Mouse (Mus musculus) liver, embryonic 15.5 days (tissue): ENCODE measurements around the gene Tmem116. TPM values are rescaled to one million over a fixed set of nuclear protein-coding genes. Genes with fewer than 3 reads are reported as not detected.
A peak's percentile ranks its signal among the peaks of the same experiment; 100 is the strongest.

ENCODE experiments used
- ATAC-seq: fragments of 200-750 bp; cut with Nextera tagmentation; 2 replicates; pipeline ENCODE4 v1.8.0; 2017; ENCODE audit warnings: moderate number of reproducible peaks, mild to moderate bottlenecking, moderate library complexity; ENCODE audit not compliant: insufficient read depth
- H3K27ac ChIP-seq: fragments of 300-500 bp; sonication (generic); replicated peaks from 2 replicates; pipeline ENCODE4 v1.5.1; 2015; ENCODE audit warnings: mild to moderate bottlenecking, inconsistent platforms
- H3K27me3 ChIP-seq: fragments of 300-500 bp; sonication (generic); 2 replicates; pipeline ENCODE4 v1.6.1; 2015; ENCODE audit warnings: mild to moderate bottlenecking, inconsistent platforms
- H3K36me3 ChIP-seq: fragments of 300-500 bp; sonication (generic); replicated peaks from 2 replicates; pipeline ENCODE4 v1.6.1; 2015; ENCODE audit warnings: moderate library complexity, mild to moderate bottlenecking, inconsistent platforms
- H3K4me1 ChIP-seq: fragments of 300-500 bp; sonication (generic); replicated peaks from 2 replicates; pipeline ENCODE4 v1.6.1; 2015; ENCODE audit warnings: inconsistent platforms
- H3K4me2 ChIP-seq: fragments of 300-500 bp; sonication (generic); 2 replicates; pipeline ENCODE4 v1.6.1; 2015; ENCODE audit warnings: moderate library complexity, mild to moderate bottlenecking, inconsistent platforms
- H3K4me3 ChIP-seq: fragments of 300-500 bp; sonication (generic); replicated peaks from 2 replicates; pipeline ENCODE4 v1.5.1; 2015; ENCODE audit warnings: mild to moderate bottlenecking, inconsistent platforms
- H3K9ac ChIP-seq: fragments of 300-500 bp; sonication (generic); 2 replicates; pipeline ENCODE4 v1.6.1; 2015; ENCODE audit warnings: moderate library complexity, mild to moderate bottlenecking, inconsistent platforms
- H3K9me3 ChIP-seq: fragments of 300-500 bp; sonication (generic); replicated peaks from 2 replicates; pipeline ENCODE4 v1.6.1; 2016; ENCODE audit warnings: inconsistent platforms
- WGBS: fragments of 180-500 bp; shearing (Covaris S2); methylation state at CpG from one replicate; pipeline ENCODE4 v1.1.7; 2015; ENCODE audit warnings: mixed read lengths; ENCODE audit not compliant: insufficient replicate concordance; 5-methylcytosine and 5-hydroxymethylcytosine counted together
- polyA plus RNA-seq: library from polyadenylated mRNA; unstranded; fragments of >200 nt; fragmentation: Nextera tagmentation; extraction: Ambion mirVana; gene quantifications from 2 replicates; pipeline ENCODE4 v1.2.1, GENCODE M21; 2015

Tmem116 gene
- 0.39 and 0.81 TPM in 2 replicates for polyA plus RNA-seq

- ATAC-seq, result peak; percentile 50
- H3K4me2 ChIP-seq, result peak within 1 kb of the TSS; percentile 96
- H3K4me3 ChIP-seq, result peak within 1 kb of the TSS; percentile 83
- peak within 1 kb of the TSS; percentile 94 for H3K27ac ChIP-seq
- peaks cover 58% of the 10 kb centered on the region for H3K4me1 ChIP-seq
- 0% methylated on average over 17 of the region's 17 CpGs for WGBS
- H3K9me3 ChIP-seq, result no peaks in the 10 kb centered on the region
- H3K36me3 ChIP-seq, result peaks cover 32% of the 10 kb centered on the region
- H3K27me3 ChIP-seq, result no peaks in the 10 kb centered on the region
- peak within 1 kb of the TSS; percentile 98 for H3K9ac ChIP-seq
Measured at GRCm38 (mm10) chr5:121451644-121452025, at the start of gene Tmem116. Gene Tmem116, plus strand, starts transcription at chr5:121451893.

GRCm38 (mm10) chr5:121407856-121408255 lies 43.8 kb upstream of the Tmem116 start:
- no peak overlapping the region for H3K9ac ChIP-seq
- H3K27ac ChIP-seq, result no peak overlapping the region
- H3K27me3 ChIP-seq, result no peaks in the 10 kb centered on the region
- H3K4me3 ChIP-seq, result no peak overlapping the region
- WGBS, result 78% methylated on average over 8 of the region's 8 CpGs
- no peaks in the 10 kb centered on the region for H3K9me3 ChIP-seq
- ATAC-seq, result no peak
- H3K4me1 ChIP-seq, result peaks cover 4% of the 10 kb centered on the region; the same call in 1 of the 2 replicates
- H3K4me2 ChIP-seq, result no peak overlapping the region
- peaks cover 78% of the 10 kb centered on the region for H3K36me3 ChIP-seq

- Histone ChIP-seq H3K4me1 (peaks cover 4% of the 10 kb centered on the region; the same call in 1 of the 2 replicates), H3K36me3 (peaks cover 89% of the 10 kb centered on the region), H3K4me2 (no peak overlapping the region), H3K27me3 (no peaks in the 10 kb centered on the region), H3K4me3 (no peak overlapping the region), H3K9ac (no peak overlapping the region), H3K9me3 (no peaks in the 10 kb centered on the region), H3K27ac (no peak overlapping the region)
- 82% methylated on average over 4 of the region's 4 CpGs for WGBS
- no peak for ATAC-seq
Measured at GRCm38 (mm10) chr5:121410975-121411374, 40.7 kb upstream of the Tmem116 start.

GRCm38 (mm10) chr5:121420721-121421120 lies 31.0 kb upstream of the Tmem116 start:
- Histone ChIP-seq H3K9me3 (no peaks in the 10 kb centered on the region), H3K9ac (no peak overlapping the region), H3K27me3 (no peaks in the 10 kb centered on the region), H3K27ac (no peak overlapping the region), H3K4me1 (no peaks in the 10 kb centered on the region), H3K36me3 (peaks cover 97% of the 10 kb centered on the region), H3K4me3 (no peak overlapping the region), H3K4me2 (no peak overlapping the region)
- WGBS, result 81% methylated on average over 9 of the region's 9 CpGs
- no peak for ATAC-seq

GRCm38 (mm10) chr5:121422787-121423186 lies 28.9 kb upstream of the Tmem116 start:
- ATAC-seq, result no peak
- Histone ChIP-seq H3K27ac (no peak overlapping the region), H3K4me1 (no peaks in the 10 kb centered on the region), H3K4me2 (no peak overlapping the region), H3K9ac (no peak overlapping the region), H3K4me3 (no peak overlapping the region), H3K36me3 (peaks cover 97% of the 10 kb centered on the region), H3K27me3 (no peaks in the 10 kb centered on the region), H3K9me3 (no peaks in the 10 kb centered on the region)
- 81% methylated on average over 6 of the region's 6 CpGs for WGBS

- 85% methylated on average over 10 of the region's 10 CpGs for WGBS
- Histone ChIP-seq H3K4me1 (no peaks in the 10 kb centered on the region), H3K9ac (no peak overlapping the region), H3K27ac (no peak overlapping the region), H3K9me3 (no peaks in the 10 kb centered on the region), H3K4me2 (no peak overlapping the region), H3K4me3 (no peak overlapping the region), H3K27me3 (no peaks in the 10 kb centered on the region), H3K36me3 (peaks cover 97% of the 10 kb centered on the region)
- no peak for ATAC-seq
Measured at GRCm38 (mm10) chr5:121423297-121423696, 28.4 kb upstream of the Tmem116 start.

- H3K4me3 ChIP-seq, result no peak overlapping the region
- 78% methylated on average over 3 of the region's 3 CpGs for WGBS
Measured at GRCm38 (mm10) chr5:121428954-121429353, 22.7 kb upstream of the Tmem116 start.

GRCm38 (mm10) chr5:121438131-121438530 lies 13.6 kb upstream of the Tmem116 start:
- Histone ChIP-seq H3K4me2 (no peak overlapping the region), H3K9ac (no peak overlapping the region), H3K9me3 (no peaks in the 10 kb centered on the region), H3K27me3 (no peaks in the 10 kb centered on the region), H3K27ac (no peak overlapping the region), H3K4me1 (no peaks in the 10 kb centered on the region), H3K4me3 (no peak overlapping the region), H3K36me3 (peaks cover 85% of the 10 kb centered on the region)
- no peak for ATAC-seq
- 82% methylated on average over 5 of the region's 5 CpGs for WGBS

More at GRCm38 (mm10) chr5:121428954-121429353, 22.7 kb upstream of the Tmem116 start:
- no peaks in the 10 kb centered on the region for H3K4me1 ChIP-seq
- no peak overlapping the region for H3K4me2 ChIP-seq
- no peak overlapping the region for H3K9ac ChIP-seq
- no peak overlapping the region for H3K27ac ChIP-seq
- no peaks in the 10 kb centered on the region for H3K9me3 ChIP-seq
- peaks cover 99% of the 10 kb centered on the region for H3K36me3 ChIP-seq
- no peaks in the 10 kb centered on the region for H3K27me3 ChIP-seq
- no peak for ATAC-seq

GRCm38 (mm10) chr5:121438756-121439155 lies 12.9 kb upstream of the Tmem116 start:
- Histone ChIP-seq H3K9ac (no peak overlapping the region), H3K4me1 (no peaks in the 10 kb centered on the region), H3K27ac (no peak overlapping the region), H3K9me3 (no peaks in the 10 kb centered on the region), H3K4me3 (no peak overlapping the region), H3K27me3 (no peaks in the 10 kb centered on the region), H3K4me2 (no peak overlapping the region), H3K36me3 (peaks cover 85% of the 10 kb centered on the region)
- WGBS, result 83% methylated on average over 11 of the region's 11 CpGs
- no peak for ATAC-seq

- Histone ChIP-seq H3K27ac (no peak overlapping the region), H3K36me3 (peaks cover 87% of the 10 kb centered on the region), H3K4me3 (no peak overlapping the region), H3K27me3 (no peaks in the 10 kb centered on the region), H3K4me2 (no peak overlapping the region), H3K4me1 (no peaks in the 10 kb centered on the region), H3K9me3 (no peaks in the 10 kb centered on the region), H3K9ac (no peak overlapping the region)
- WGBS, result 62% methylated on average over 3 of the region's 3 CpGs
- ATAC-seq, result no peak
Measured at GRCm38 (mm10) chr5:121443548-121443947, 8.1 kb upstream of the Tmem116 start.

GRCm38 (mm10) chr5:121444870-121445269 lies 6.8 kb upstream of the Tmem116 start:
- H3K9me3 ChIP-seq, result no peaks in the 10 kb centered on the region
- peaks cover 87% of the 10 kb centered on the region for H3K36me3 ChIP-seq
- H3K4me3 ChIP-seq, result no peak overlapping the region
- 77% methylated on average over 5 of the region's 5 CpGs for WGBS
- no peaks in the 10 kb centered on the region for H3K27me3 ChIP-seq
- H3K9ac ChIP-seq, result no peak overlapping the region
- ATAC-seq, result no peak
- peaks cover 9% of the 10 kb centered on the region; the same call in 1 of the 2 replicates for H3K4me1 ChIP-seq
- no peak overlapping the region for H3K4me2 ChIP-seq
- no peak overlapping the region for H3K27ac ChIP-seq

- Histone ChIP-seq H3K4me1 (peaks cover 35% of the 10 kb centered on the region), H3K27ac (no peak overlapping the region), H3K9ac (no peak overlapping the region), H3K27me3 (no peaks in the 10 kb centered on the region), H3K36me3 (peaks cover 64% of the 10 kb centered on the region), H3K4me3 (no peak overlapping the region), H3K9me3 (no peaks in the 10 kb centered on the region), H3K4me2 (no peak overlapping the region)
- 75% methylated on average over 3 of the region's 3 CpGs for WGBS
- ATAC-seq, result no peak
Measured at GRCm38 (mm10) chr5:121448450-121448849, 3.2 kb upstream of the Tmem116 start.
